Mouse (Mus musculus) kidney, postnatal 14 days (tissue): ENCODE results near the gene Glrp1.
A peak's percentile ranks its signal among the peaks of the same experiment; 100 is the strongest.

ENCODE experiments used
- DNase-seq: peaks from one replicate; pipeline ENCODE4 v3.0.0; 2022; ENCODE audit warnings: mixed read lengths

The Glrp1 gene

DNA sequence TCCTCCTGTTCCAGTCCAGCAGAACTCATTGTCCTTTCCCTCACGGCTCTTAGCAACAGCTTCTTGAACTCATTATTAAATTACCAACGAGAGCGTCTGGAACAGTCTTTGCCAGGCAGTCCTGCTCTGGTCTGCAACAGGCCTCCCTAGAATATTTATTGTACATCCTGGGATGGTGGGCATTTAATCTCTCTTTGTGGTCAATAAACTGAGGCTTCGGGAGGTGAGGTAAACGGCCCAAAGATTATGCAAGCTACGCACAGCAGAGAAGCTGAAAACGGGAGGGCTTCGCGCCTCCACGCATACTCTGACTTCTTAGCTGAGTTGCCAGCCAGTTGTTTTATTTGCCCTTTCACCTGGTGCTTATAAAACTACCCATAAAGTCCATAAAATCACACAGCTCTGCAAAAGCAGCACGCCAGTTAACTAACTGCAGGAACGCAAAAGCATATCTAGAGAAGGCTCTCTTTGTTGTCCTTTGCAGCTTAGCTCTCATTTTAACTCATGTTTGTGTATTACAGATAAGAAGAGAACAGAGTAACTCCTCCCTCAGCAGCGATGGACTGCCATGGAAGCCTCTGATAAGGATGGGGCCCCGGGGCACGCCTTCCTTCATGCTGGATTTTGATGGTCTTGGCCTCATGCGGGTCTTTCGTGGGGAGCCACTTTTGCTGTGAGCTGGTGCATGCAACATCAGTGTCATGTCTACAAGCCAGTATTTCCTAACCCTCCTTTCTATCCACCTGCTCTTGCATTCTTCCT is 18.1 kb downstream of the Glrp1 start:
- DNase-seq, result no peak

DNA sequence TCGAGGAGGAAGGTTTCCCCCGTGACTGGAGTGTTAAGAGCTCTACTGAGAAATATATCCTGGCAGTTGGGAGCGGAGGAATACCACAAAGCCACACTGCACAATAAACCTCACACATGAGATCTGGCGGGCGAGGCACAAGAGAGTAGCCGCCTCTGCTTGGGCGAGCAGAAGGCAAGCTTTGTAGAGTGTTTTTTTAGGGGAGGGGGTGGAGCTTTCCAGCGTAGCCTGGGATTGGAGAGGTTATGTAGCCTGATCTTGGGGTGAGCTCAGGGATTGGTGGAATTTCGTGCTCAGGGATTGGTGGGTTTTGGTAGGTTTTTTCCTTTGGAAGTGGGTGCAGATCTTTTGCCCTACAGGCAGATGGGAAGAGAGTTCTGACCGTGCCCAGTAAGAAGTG is 19.7 kb downstream of the Glrp1 start:
- no peak for DNase-seq

DNA sequence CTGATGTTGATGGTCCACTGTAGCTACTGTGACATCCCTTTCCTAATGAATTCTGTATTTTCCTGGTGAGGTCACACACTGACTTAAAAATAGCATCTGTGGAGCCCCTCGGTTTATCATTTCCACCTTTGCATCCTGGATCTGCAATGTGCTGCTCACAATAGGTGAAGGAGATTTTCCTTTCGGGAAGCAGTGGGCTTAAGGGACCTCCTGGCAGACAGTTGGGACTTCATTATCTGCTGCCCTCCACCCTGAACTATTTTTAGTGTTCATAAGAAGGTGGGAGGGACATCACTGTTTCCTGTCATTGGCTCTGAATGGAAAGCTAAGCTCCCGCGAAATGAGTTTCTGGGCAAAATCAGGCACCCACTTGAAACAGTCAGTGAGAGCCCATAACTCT is 20.9 kb downstream of the Glrp1 start:
- DNase-seq, result no peak

DNA sequence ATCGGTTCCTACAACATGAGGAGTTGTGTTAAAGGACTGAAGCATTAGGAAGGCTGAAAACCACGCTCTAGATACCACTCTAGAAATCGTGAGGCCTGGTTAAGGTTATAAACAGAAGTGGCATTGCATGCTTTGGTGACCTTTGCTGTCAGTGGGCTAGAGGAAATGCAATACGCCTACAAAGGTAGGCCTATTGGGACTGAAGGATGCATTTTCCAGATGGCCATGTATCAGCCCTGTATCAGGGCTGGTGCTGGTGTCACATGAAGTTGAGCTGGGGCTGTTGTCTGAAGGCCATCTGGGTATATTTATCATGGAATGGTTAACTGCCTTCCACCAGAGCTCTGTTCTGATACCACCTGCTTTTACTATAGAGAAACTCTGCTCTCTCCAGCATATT is 23.5 kb downstream of the Glrp1 start:
- DNase-seq, result no peak

DNA sequence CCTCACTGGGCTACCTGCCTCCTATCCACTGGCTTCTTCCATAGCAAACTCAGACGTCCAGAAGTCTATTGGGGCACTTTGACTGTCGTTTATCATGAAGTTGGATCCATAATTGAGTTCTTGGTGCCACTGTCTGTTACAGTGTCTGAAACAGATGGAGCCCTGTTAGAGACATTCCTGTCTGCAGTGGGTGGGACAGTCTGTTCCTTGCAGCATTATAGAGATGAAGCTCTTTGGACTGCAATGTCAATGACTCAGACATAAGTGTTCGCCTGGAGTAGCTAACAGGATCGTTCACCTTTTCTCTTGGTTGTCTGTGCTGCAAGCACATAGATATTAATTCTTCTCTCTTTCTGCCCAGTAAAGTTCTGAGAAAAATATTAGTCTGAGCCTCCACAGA is 25.8 kb downstream of the Glrp1 start:
- no peak for DNase-seq

DNA sequence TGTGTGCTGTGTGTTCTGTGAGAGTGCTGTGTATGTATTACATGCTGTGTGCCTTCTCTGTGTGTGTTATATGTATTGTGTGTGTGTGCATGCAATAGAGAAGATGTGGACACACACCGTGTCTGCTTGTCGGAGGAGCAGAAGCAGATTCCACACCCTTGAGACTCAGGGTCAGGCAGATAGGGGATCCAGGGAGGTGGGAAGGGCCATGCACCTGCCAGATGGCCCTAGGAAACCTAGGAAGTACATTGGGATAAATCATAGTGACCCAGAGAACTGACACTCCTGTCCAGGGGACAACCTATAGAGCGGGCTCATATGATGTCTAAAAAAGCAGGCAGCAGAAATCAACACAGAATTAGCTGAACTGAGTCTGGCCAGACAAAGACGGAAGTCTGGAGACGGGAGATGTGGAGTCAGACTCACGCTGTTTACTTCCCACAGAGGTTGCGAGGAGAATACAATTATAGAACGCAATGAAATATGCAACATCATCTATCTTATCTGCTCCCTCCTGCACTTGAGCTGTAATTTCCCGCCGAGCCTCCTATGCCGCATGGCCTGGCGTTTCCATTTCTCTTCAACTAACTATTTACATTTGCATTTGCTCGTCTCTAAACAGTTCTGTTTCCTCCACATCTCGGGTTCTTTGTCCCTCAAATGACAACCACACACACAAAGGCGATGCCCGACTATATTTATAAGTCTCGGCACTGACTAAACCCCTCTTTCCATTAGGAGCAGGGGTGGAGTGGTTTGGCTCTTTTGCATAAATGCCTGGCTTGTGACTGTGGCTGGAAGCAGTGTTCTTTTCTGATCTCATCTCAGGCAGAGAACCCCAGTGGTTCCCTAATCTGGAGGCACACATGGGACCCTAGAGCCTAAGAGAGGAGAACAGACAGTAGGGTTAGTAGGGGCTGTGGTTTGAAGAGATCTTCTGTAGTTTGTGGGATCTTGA is 27.4 kb downstream of the Glrp1 start:
- DNase-seq, result no peak

DNA sequence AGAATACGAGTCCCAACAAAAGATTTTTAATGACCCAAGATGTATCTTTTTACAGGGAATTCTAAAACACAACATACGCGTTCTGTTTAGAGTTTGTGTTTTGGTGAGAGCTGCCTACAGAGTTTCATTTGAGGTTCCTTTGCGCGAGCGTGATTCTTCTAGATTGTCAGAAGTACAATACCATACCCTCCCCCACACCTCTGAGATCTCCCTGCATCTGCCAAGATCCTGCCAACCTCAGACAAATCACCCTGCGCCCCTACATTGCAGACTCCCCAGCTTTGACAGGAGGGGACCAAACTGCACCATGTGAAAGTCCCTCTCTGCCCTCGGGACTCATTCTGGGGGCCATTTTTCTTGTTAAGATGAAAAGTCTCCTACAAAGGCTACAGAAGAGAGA is 29.3 kb downstream of the Glrp1 start:
- DNase-seq, result no peak

DNA sequence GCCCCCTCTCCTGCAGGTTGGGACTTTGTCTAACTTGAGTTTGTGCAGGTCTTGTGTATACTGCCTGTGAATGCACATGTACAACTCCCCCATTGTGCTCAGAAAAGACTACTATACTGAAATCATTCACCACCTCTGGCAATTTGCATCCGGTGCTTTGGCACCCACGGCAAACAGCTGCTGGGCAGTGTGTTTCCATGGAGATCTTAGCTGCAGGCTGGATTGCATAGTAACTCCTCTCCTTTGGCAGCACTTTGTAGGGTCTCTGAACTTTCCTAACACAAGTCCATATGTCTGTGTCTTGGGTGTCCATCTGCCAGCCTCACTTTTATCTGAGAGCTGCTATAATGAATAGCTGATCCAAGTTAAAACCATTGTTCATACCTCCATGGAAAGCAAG is 31.7 kb downstream of the Glrp1 start:
- no peak for DNase-seq

DNA sequence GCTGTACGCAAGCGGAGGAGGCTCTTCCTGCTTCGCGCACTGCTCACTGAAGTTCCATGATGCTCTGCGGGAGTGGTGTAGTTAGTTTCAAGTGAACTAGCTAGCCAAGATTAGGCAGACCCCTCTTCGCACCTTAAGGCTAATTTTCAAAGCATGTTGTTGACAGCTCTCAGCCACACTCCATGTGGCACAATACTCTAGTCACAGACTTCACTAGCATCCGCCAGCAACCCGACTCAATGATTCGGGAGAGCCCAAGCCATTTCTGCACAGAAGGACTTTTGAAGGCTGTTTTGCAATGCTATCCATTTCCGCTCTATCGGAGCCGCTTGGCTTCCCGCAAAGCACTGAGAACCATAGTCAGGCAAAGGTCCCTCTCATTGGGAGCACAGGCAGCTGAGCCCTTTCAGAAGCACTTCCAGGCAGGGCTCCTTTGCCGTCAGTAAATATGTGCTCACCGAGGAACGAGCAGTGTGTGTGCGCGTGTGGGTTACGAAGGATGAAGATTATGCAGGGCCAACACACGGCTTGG is 33.2 kb downstream of the Glrp1 start:
- no peak for DNase-seq

DNA sequence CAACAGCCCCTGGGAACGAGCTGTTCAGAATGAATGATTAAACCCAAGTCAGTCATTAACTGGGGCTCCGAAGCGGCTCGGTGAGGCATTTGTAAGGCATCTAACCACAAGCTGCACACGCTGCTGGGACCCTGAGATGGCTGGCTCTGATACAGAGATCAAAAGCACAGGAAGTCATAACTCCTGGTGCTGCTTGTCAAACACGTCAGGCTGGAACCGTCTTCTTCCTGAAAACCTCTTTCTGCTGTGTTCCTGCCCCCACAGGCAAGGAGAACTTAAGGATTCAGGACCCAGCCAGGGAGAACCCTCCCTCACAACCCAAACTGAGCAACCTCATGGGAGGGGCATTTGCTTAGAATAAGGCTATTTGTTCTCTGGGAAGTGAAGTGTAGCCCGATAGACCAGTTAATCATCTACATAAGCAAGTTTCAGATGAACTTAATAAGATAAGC is 34.3 kb downstream of the Glrp1 start:
- peak; percentile 84 for DNase-seq

DNA sequence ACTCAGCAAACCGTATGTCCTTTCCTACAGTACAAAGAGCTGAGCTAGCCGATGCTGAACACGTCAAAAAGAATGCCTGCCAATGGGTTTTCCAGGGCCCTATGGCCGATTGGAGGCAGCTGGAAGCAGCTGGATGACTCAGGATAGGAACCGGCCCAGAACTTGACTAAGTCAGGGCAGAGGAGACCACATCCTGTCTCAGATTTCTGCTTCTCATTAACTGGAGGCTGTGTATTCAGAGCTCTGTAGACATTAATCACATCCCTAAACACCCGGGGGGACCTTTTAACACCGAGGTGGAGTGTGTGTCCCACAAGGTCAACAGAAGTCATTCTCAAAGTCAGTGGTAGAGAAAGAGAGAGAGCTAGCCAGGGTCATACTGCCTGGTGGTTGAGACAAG is 35.3 kb downstream of the Glrp1 start:
- peak; percentile 86 for DNase-seq

DNA sequence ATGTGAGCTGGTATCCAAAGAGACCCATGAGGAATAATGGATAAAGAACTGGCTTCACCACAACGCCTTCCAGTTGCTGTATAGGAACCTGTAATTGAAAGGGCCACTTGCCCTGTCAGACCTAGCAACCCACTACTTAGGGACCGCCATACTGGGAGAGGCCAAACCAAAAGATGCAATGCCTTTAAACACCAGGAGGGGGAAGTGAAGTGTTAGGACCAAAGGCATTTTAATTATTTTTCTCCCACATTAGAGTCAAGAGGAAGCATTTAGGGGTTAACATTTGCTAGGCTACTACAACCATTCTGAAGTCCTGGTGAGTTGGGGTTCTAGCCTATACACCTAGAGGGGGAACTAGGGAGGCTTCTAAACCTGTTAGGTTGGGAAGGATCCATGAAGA is 36.0 kb downstream of the Glrp1 start:
- DNase-seq, result no peak

DNA sequence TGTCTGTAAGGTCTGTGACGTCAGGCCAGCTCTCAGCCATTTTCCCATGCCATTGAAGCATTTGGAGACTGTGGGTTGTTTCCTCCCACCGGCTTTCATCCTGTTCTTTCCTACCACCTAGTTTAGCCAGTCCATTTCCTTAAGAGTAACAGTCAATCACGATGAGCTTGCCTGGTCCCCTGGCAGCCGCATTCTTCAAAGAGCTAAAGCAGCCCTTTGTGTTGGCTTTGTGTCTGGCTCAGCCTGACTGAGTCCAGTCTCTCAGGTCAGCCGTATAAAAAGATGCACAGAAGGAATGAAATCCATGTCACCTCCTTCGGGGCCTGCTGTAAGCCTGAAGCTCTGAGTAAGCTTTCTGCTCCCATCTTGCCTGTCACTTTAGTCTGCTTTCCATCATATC is 37.6 kb downstream of the Glrp1 start:
- DNase-seq, result no peak

DNA sequence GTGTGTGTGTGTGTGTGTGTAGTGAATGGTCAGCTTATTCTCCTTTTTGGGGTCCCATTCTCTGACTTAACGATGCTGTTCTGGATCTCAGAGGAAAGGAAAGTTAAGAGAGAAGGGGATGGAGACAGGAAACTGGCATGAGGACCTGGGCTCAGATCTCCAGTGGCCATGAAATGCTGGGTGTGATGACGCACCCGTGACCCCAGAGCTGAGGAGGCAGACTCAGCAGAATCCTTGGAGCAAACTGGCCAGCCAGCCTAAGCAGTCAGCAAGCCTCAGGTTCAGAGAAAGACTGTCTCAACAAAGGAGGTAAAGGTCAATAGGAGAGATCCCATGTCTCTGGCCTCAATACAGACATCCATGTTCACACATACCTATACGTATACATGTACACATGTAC is 40.1 kb downstream of the Glrp1 start:
- no peak for DNase-seq

DNA sequence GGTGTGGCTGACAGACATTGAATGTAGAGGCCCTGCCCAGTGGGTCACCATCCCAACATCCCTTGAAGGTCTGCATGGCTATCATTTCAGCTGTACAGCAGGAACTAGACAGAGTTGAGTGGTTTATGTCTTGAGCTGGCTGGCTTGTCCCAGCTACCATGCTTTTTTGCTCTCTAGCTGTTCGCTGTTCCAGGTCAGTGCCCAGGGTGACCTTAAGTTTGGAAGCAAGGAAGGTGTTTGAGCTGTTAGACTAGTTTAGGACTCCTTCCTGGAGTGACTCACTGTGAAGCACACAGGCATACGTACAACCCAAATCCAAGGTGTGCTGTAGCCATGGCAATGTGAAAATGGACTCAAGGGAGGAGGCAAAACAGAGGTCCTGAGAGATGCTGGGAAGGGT is 41.5 kb downstream of the Glrp1 start:
- DNase-seq, result no peak

DNA sequence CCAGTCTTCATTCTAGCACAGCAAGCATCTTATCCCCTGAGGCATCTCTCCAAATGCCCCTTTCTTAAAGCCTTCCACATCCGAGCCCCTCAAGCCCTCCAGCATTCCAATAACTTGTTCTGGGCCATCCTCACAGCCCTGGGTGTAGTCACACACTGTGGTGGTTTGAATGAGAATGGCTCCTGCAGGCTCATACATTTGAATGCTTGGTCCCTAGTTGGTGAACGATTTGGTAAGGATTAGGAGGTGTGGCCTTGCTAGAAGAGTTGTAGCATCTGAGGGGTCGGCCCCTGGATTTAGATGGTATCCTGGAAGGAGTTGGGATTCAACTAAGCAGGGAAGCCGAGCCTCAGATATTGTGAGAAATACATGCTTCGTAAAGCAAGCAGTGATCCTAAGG is 42.0 kb downstream of the Glrp1 start:
- no peak for DNase-seq

DNA sequence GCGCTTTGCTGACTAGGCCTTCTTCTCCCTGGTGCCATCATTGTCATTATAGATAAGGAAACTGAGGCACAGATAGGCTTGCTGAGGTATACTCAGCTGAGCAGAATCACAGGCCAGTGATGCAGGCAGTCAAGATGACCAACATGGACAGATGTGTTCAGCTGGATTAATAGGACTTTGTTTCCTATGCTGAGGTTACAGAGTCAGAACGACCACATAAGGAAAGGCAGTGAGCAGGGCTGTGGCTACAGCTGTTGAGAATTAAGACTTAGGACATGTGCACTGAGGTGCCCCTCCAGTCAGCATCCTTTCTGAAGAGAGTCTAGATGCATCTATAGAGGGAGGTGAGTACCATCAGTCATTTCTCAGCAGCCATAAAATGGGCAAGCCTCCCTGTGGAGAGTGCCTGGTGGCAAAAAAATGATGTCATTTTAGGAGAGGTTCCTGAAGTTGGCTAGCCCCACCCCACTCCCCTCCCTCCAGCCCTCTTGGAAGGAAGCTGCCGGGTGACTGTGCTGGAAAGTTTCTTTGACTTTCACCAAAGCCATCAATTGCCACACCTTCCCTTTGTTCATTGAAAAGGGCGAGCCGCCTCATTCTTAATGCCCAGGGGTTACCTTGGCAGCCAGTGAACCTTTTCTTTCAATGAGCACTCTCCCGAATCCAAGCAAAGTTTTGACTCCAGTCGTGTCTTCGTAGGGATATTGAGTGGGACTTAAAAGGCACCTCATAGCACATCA is 43.4 kb downstream of the Glrp1 start:
- no peak for DNase-seq

DNA sequence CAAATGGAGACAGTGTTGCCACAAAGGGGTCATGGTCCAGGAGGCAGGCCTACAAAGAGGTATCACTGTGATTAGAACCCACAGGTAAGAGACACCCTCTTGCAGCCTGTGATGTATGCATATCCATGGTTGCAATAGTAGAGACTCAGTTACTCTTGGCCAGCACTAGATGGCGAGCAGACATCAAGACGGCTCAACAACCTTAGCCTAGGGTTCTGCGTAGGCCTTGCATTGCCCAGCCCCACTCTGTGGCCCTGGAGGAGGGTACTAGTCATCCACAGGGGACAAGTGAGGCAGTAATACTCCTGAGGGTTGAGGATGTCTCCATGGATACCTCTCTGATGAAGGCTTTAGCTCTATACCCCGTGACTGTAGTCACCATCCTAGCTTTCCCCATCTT is 44.1 kb downstream of the Glrp1 start:
- no peak for DNase-seq

DNA sequence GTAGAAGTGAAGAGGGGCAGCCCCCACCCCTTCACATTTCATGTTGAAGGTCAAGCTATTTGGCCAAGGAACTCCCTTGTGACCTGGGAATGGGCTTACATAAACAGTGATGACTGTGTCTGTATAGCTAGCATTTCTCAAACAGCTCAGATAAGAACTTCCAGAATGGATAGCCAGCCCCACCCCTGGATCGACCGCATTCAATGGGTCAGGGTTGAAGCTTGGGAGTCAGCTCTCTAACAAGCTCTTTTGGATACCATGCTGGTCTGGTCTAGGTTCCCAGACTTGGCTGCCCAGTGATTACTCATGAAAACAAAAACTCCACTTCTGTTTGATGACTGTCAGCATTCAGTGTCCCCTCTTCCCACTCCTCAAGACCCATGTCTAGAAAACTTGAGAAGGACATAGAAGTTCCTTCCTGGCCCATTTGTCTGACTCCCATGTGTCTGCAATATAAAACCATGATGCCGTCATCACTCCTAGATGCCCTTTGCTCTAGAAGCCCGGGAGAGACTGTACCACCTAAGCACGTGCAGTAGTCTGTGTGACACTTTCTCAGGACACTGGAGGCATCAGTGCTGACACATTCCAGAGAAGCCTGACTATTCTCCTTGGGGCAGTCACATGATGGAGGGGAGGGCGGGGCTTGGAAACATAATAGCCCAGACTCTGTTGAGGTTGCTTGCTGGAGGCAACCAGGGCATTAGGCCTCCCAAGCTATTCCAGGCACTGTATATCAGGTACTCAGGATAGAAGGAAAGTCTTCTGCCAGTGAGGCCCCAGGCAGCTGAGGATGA is 45.6 kb downstream of the Glrp1 start:
- no peak for DNase-seq

DNA sequence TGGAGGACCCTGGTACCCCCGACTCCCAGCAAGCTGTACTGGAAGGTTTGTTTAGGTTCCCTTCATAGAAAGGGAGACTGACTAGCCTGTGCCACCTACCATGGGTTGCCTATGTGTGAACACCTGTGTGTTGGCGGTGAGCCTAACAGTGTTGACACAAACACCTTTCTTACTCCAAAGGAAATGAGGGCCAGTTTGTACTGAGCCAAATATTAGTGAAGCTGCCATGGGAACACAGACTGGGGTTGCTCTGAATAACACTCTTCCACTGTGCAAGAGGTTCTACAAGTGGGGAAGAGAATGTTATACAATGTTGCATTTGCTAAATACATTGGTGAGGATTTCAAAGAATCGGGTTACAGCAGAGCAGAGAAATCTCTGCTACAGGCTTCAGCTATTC is 46.6 kb downstream of the Glrp1 start:
- DNase-seq, result no peak

DNA sequence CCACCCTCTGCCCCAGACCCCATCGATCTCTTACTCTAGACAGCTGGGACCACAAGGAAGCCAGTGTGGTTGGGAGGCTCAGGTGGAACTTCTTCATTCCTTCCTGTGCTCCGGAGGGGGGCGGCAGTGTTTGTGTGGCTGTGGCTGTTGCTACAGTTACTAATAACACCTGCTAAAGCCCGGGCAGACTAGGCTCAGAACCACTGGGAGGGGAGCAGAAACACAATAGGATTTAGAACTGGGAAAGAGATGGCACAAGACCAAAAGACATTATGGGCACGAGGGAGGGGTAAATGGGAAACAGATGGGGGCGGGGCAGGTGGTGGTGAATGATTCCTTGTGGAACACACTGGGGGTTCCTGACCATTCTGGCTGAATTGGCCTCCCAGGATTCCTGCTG is 47.4 kb downstream of the Glrp1 start:
- no peak for DNase-seq

DNA sequence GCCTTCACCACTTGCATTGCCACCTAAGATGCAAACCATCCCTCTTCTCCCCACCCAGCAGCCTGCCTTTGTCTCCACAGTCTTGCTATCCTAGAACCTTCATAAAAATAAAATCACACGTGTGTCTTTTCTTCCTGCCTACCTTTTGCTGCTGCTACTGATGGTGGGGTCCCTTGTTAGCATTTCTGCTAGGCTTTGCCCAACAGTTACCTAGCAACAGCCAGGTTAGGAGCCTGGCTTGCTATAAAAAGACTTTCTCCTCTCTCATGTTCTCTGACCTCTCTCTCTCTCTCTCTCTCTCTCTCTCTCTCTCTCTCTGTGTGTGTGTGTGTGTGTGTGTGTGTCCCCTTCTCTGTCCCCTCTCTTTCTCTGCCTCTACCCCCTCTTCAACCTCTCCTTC is 48.8 kb downstream of the Glrp1 start:
- no peak for DNase-seq
